Mouse (Mus musculus) gastrocnemius, adult 2 months (tissue): Measurements from ENCODE around the gene Ajm1. TPM values are rescaled to one million over a fixed set of nuclear protein-coding genes. Genes with fewer than 3 reads are reported as not detected.
"Not testable (repeated sequence)": the region's sequence is repeated elsewhere in the genome, so short reads cannot be mapped to it uniquely, and the experiment has no call there.

ENCODE experiments used
- DNase-seq: peaks from one replicate; pipeline ENCODE4 v3.0.0; 2022
- H3K27ac ChIP-seq: fragments of 200-600 bp; 2 replicates; pipeline ENCODE4 v1.8.1; 2022; ENCODE audit warnings: mild to moderate bottlenecking
- H3K4me3 ChIP-seq: fragments of 200-600 bp; 2 replicates; pipeline ENCODE4 v1.8.1; 2022; ENCODE audit warnings: mild to moderate bottlenecking, moderate library complexity
- CTCF ChIP-seq: fragments of 200-600 bp; IDR thresholded peaks from 2 replicates; pipeline ENCODE4 v1.8.1; 2022; ENCODE audit warnings: antibody characterized with exemption, mild to moderate bottlenecking, moderate library complexity
- intact Hi-C: fragments of 180-260 bp; cut with DNase I; formaldehyde crosslinking; loops from one replicate; pipeline ENCODE4 v1.15.1; 2025
- total RNA-seq, 2 experiments: library from RNA; stranded (reverse); gene quantifications; 2 replicates each; pipeline ENCODE4 v1.2.3; 2021

The Ajm1 gene
- total RNA-seq, 2 experiments from 2014 or later = not detected

- DNase-seq = no peak
- no peak overlapping the region for H3K27ac ChIP-seq
- intact Hi-C loops = no loop called here
- H3K4me3 ChIP-seq = no peak overlapping the region
- TF ChIP-seq CTCF = no peak
Measured at GRCm38 (mm10) chr2:25573068-25573467, 8.5 kb downstream of the Ajm1 start.

GRCm38 (mm10) chr2:25571221-25571620 lies 10.3 kb downstream of the Ajm1 start:
- H3K4me3 ChIP-seq = no peak overlapping the region
- TF ChIP-seq CTCF = no peak
- H3K27ac ChIP-seq = no peak overlapping the region
- DNase-seq = no peak
- intact Hi-C loops = no loop called here

- intact Hi-C loops = no loop called here
- no peak for DNase-seq
- TF ChIP-seq CTCF = no peak
- H3K27ac ChIP-seq = no peak overlapping the region
- H3K4me3 ChIP-seq = no peak overlapping the region
Measured at GRCm38 (mm10) chr2:25569323-25569722, 12.2 kb downstream of the Ajm1 start.

GRCm38 (mm10) chr2:25568473-25569019 lies 13.0 kb downstream of the Ajm1 start:
- no peak for DNase-seq
- no peak overlapping the region for H3K27ac ChIP-seq
- intact Hi-C loops = no loop called here
- no peak overlapping the region for H3K4me3 ChIP-seq
- no peak for TF ChIP-seq CTCF

GRCm38 (mm10) chr2:25566558-25566957 lies 15.0 kb downstream of the Ajm1 start:
- Histone ChIP-seq H3K27ac (no peak overlapping the region), H3K4me3 (no peak overlapping the region)
- DNase-seq = no peak
- intact Hi-C loops = no loop called here
- no peak; the same call in 1 of the 2 replicates for TF ChIP-seq CTCF

- Histone ChIP-seq H3K27ac (no peak overlapping the region), H3K4me3 (no peak overlapping the region)
- no peak for TF ChIP-seq CTCF
- no peak for DNase-seq
- intact Hi-C loops = no loop called here
Measured at GRCm38 (mm10) chr2:25565741-25566140, 15.8 kb downstream of the Ajm1 start.

- TF ChIP-seq CTCF = no peak
- intact Hi-C loops = no loop called here
- no peak overlapping the region for H3K27ac ChIP-seq
- no peak for DNase-seq
- H3K4me3 ChIP-seq = no peak overlapping the region
Measured at GRCm38 (mm10) chr2:25561946-25562345, 19.6 kb downstream of the Ajm1 start.

- DNase-seq = no peak
- intact Hi-C loops = no loop called here
- H3K4me3 ChIP-seq = no peak overlapping the region
- TF ChIP-seq CTCF = no peak
- H3K27ac ChIP-seq = no peak overlapping the region
Measured at GRCm38 (mm10) chr2:25560551-25560950, 21.0 kb downstream of the Ajm1 start.

GRCm38 (mm10) chr2:25558774-25559173 lies 22.8 kb downstream of the Ajm1 start:
- intact Hi-C loops = no loop called here
- peak; percentile 11 for DNase-seq
- Histone ChIP-seq H3K27ac (peak overlapping the region; percentile 97), H3K4me3 (peak overlapping the region; percentile 99)
- no peak for TF ChIP-seq CTCF

GRCm38 (mm10) chr2:25557964-25558360 lies 23.6 kb downstream of the Ajm1 start:
- intact Hi-C loops = no loop called here
- no peak for TF ChIP-seq CTCF
- no peak for DNase-seq
- peak overlapping the region; percentile 97 for H3K27ac ChIP-seq
- H3K4me3 ChIP-seq = peak overlapping the region; percentile 99

GRCm38 (mm10) chr2:25557221-25557963 lies 24.2 kb downstream of the Ajm1 start, which contains the start of gene Edf1:
Gene Edf1 (plus strand): TSS chr2:25557847.
- Histone ChIP-seq H3K4me3 (peak within 1 kb of the TSS; percentile 99), H3K27ac (peak within 1 kb of the TSS; percentile 97)
- intact Hi-C loops = no loop called here
- TF ChIP-seq CTCF = no peak
- DNase-seq = peak; percentile 99

- Histone ChIP-seq H3K4me3 (no peak overlapping the region), H3K27ac (peak overlapping the region; percentile 97)
- no peak for TF ChIP-seq CTCF
- intact Hi-C loops = no loop called here
- DNase-seq = peak; percentile 10
Measured at GRCm38 (mm10) chr2:25556296-25556695, 25.3 kb downstream of the Ajm1 start.

GRCm38 (mm10) chr2:25555479-25555878 lies 26.1 kb downstream of the Ajm1 start:
- intact Hi-C loops, H3K27ac ChIP-seq, H3K4me3 ChIP-seq, DNase-seq: not testable (repeated sequence)
- TF ChIP-seq CTCF = peak; percentile 45

- H3K27ac ChIP-seq, H3K4me3 ChIP-seq, DNase-seq: not testable (repeated sequence)
- intact Hi-C loops = loop anchor here (5.0 kb wide), 1 partner anchor 131 kb away; the partner anchor contains the start of gene Fut7
Measured at GRCm38 (mm10) chr2:25553171-25553786, 28.3 kb downstream of the Ajm1 start.
